Mouse (Mus musculus): ENCODE data around the gene Rbbp8nl.
"Not testable (repeated sequence)": the region's sequence is repeated elsewhere in the genome, so short reads cannot be mapped to it uniquely, and the experiment has no call there.

The Rbbp8nl gene

GRCm38 (mm10) chr2:180279321-180279720 lies 10.4 kb downstream of the Rbbp8nl start:
- DNase-seq, result no peak

GRCm38 (mm10) chr2:180277773-180278320 lies 11.8 kb downstream of the Rbbp8nl start:
- DNase-seq, result no peak

- DNase-seq, result no peak
These were observed 12.8 kb downstream of the Rbbp8nl start for GRCm38 (mm10) chr2:180276851-180277259.

- DNase-seq, result no peak
These were observed 13.3 kb downstream of the Rbbp8nl start for GRCm38 (mm10) chr2:180276385-180276784.

- peak; percentile 86 for DNase-seq
These were observed 13.8 kb downstream of the Rbbp8nl start for GRCm38 (mm10) chr2:180275836-180276235.

GRCm38 (mm10) chr2:180274523-180274922 lies 15.2 kb downstream of the Rbbp8nl start:
- DNase-seq, result no peak

GRCm38 (mm10) chr2:180273394-180274244 lies 16.1 kb downstream of the Rbbp8nl start, which contains the start of gene Cables2:
Cables2 (minus strand) TSS chr2:180273496.
- DNase-seq, result peak; percentile 92

- no peak for DNase-seq
These were observed 16.8 kb downstream of the Rbbp8nl start for GRCm38 (mm10) chr2:180272884-180273321.

- DNase-seq, result no peak
These were observed 17.8 kb downstream of the Rbbp8nl start for GRCm38 (mm10) chr2:180271804-180272395.

GRCm38 (mm10) chr2:180270537-180271255 lies 19.0 kb downstream of the Rbbp8nl start:
- no peak for DNase-seq

- no peak for DNase-seq
These were observed 20.4 kb downstream of the Rbbp8nl start for GRCm38 (mm10) chr2:180269329-180269728.

- no peak for DNase-seq
These were observed 21.7 kb downstream of the Rbbp8nl start for GRCm38 (mm10) chr2:180267955-180268354.

GRCm38 (mm10) chr2:180262891-180263290 lies 26.8 kb downstream of the Rbbp8nl start:
- DNase-seq, result no peak

- DNase-seq, result no peak
These were observed 27.2 kb downstream of the Rbbp8nl start for GRCm38 (mm10) chr2:180262441-180262840.

GRCm38 (mm10) chr2:180261901-180262300 lies 27.8 kb downstream of the Rbbp8nl start:
- no peak for DNase-seq

- DNase-seq, result no peak
These were observed 28.8 kb downstream of the Rbbp8nl start for GRCm38 (mm10) chr2:180260610-180261480.

GRCm38 (mm10) chr2:180259826-180260609 lies 29.7 kb downstream of the Rbbp8nl start:
- not testable (repeated sequence) for DNase-seq

- DNase-seq, result not testable (repeated sequence)
These were observed 30.7 kb downstream of the Rbbp8nl start for GRCm38 (mm10) chr2:180258951-180259484.

- DNase-seq, result no peak
These were observed 31.5 kb downstream of the Rbbp8nl start for GRCm38 (mm10) chr2:180257963-180258865.

- DNase-seq, result peak; percentile 97
These were observed 32.6 kb downstream of the Rbbp8nl start, which contains the start of gene Rps21 for GRCm38 (mm10) chr2:180257001-180257521. Rps21 (plus strand) TSS chr2:180257377.

Data from kidney, adult 18-20 months (tissue).